Mouse (Mus musculus) liver, postnatal 0 days (tissue): ENCODE results near the gene Vapa. TPM values are rescaled to one million over a fixed set of nuclear protein-coding genes. Genes with fewer than 3 reads are reported as not detected.

Source experiments
- ATAC-seq: fragments of 200-750 bp; cut with Nextera tagmentation; 2 replicates; pipeline ENCODE4 v1.8.0; 2017; ENCODE audit warnings: mild to moderate bottlenecking, moderate library complexity
- DNase-seq: peaks from one replicate; pipeline ENCODE4 v3.0.0-alpha.2; 2016
- H3K27ac ChIP-seq: fragments of 300-500 bp; sonication (generic); 2 replicates; pipeline ENCODE4 v1.5.1; 2014; ENCODE audit warnings: antibody characterized with exemption, moderate library complexity, mild to moderate bottlenecking, low read depth
- H3K27me3 ChIP-seq: fragments of 300-500 bp; sonication (generic); 2 replicates; pipeline ENCODE4 v1.6.1; 2014; ENCODE audit warnings: low read length, control low read depth, mixed read lengths; ENCODE audit not compliant: insufficient read depth
- H3K36me3 ChIP-seq: fragments of 300-500 bp; sonication (generic); replicated peaks from 2 replicates; pipeline ENCODE4 v1.6.1; 2014; ENCODE audit warnings: mild to moderate bottlenecking, control low read depth, low read length, moderate library complexity, mixed read lengths; ENCODE audit not compliant: insufficient read depth
- H3K4me1 ChIP-seq: fragments of 300-500 bp; sonication (generic); 2 replicates; pipeline ENCODE4 v1.6.1; 2014; ENCODE audit warnings: antibody characterized with exemption, mild to moderate bottlenecking, control low read depth; ENCODE audit not compliant: insufficient read depth
- H3K4me2 ChIP-seq: fragments of 300-500 bp; sonication (generic); 2 replicates; pipeline ENCODE4 v1.6.1; 2014; ENCODE audit warnings: low read depth, mild to moderate bottlenecking, low read length, moderate library complexity, mixed read lengths
- H3K4me3 ChIP-seq: fragments of 300-500 bp; sonication (generic); 2 replicates; pipeline ENCODE4 v1.5.1; 2014; ENCODE audit warnings: low read depth, low read length
- H3K9ac ChIP-seq: fragments of 300-500 bp; sonication (generic); replicated peaks from 2 replicates; pipeline ENCODE4 v1.6.1; 2014; ENCODE audit warnings: mild to moderate bottlenecking, moderate library complexity
- H3K9me3 ChIP-seq: fragments of 300-500 bp; sonication (generic); 2 replicates; pipeline ENCODE4 v1.6.1; 2016; ENCODE audit warnings: mild to moderate bottlenecking, control low read depth, low read length, mixed read lengths
- CTCF ChIP-seq: sonication (generic); IDR thresholded peaks from 2 replicates; pipeline ENCODE4 v1.5.1; 2016; ENCODE audit warnings: antibody characterized with exemption, low read depth
- EP300 ChIP-seq: IDR thresholded peaks from 2 replicates; pipeline ENCODE4 v1.6.1; 2016; ENCODE audit warnings: antibody characterized with exemption, low read depth, mild to moderate bottlenecking
- WGBS: fragments of 180-500 bp; shearing (Covaris S2); extraction: QIAGEN DNeasy Blood & Tissue Kit; methylation state at CpG from one replicate; pipeline ENCODE4 v1.1.7; 2014; ENCODE audit not compliant: insufficient replicate concordance; 5-methylcytosine and 5-hydroxymethylcytosine counted together
- polyA plus RNA-seq: library from polyadenylated mRNA; unstranded; fragments of >200 nt; fragmentation: Nextera tagmentation; extraction: Ambion mirVana; gene quantifications from 2 replicates; pipeline ENCODE4 v1.2.1, GENCODE M21; 2015

Gene Vapa
- polyA plus RNA-seq, 1 experiment from 2014 or later: 84.0 TPM

DNA sequence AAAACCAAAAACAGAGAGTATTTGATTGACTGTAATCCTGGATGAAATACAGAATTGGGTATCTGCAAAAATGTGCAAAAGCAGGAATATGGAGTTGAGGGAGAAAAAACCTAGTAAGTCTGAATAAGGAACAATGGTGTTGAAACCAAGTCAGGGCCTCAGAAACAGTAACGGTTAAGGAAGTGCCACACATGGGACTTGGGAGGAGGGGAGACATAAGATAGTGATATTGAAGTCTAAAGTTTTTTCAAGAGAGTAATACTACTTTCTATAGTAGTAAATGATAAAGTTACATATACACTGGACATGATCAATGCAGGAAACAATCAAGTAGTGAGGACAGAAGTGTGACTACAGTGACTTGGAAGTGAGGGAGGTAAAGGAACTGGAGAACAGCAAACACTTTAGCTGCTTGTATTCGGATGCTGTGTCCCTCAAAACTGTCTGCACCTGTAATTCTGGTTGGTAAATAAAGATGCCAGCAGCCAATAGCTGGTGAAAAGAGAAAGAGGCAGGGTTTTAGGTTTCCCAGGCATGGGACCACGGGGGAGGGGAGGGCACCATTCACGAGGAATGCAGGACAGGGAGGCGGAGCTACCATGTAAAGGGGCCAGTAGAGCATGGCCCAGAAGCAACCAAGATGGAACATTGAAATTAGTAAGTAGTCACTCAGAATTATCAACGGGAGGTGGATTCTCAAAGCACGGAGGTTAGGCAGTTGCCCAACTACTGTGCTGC is 5.6 kb downstream of the Vapa start:
- Histone ChIP-seq H3K4me3 (no peak overlapping the region), H3K27ac (peak overlapping the region; percentile 62), H3K9me3 (no peaks in the 10 kb centered on the region), H3K27me3 (no peaks in the 10 kb centered on the region), H3K36me3 (no peaks in the 10 kb centered on the region; the same call in 1 of the 2 replicates), H3K9ac (peak overlapping the region; percentile 21; the same call in 1 of the 2 replicates), H3K4me1 (peaks cover 71% of the 10 kb centered on the region), H3K4me2 (peak overlapping the region; percentile 52)
- 33% methylated on average over 7 of the region's 7 CpGs for WGBS
- ATAC-seq (no peak), DNase-seq (no peak)
- TF ChIP-seq CTCF (no peak), EP300 (no peak)

DNA sequence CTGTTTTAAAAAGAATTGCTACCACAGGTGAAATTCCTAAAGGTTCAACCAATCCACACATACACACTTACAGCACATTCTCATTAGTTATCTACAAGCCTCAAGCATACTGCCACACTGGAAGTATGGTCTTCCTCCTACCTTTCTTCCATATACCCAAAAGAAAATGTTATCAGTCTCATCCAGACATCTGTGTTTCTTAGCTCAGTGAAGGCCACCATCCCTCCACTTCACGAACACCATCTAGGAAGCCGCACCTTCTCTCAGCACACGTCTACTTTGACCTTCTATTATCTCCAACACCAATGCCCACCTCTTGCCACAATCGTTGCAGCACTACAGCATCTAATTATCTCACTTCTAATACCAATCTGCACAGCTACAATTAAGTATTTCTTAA is 7.3 kb downstream of the Vapa start:
- no peak overlapping the region for H3K4me3 ChIP-seq
- peak overlapping the region; percentile 53 for H3K4me2 ChIP-seq
- peak overlapping the region; percentile 5; the same call in 1 of the 2 replicates for H3K27ac ChIP-seq
- no peaks in the 10 kb centered on the region for H3K9me3 ChIP-seq
- 38% methylated on average over 4 of the region's 4 CpGs for WGBS
- no peaks in the 10 kb centered on the region; the same call in 1 of the 2 replicates for H3K36me3 ChIP-seq
- H3K27me3 ChIP-seq: no peaks in the 10 kb centered on the region
- peak overlapping the region; percentile 32 for H3K9ac ChIP-seq
- no peak for TF ChIP-seq CTCF
- peak; percentile 83 for TF ChIP-seq EP300
- H3K4me1 ChIP-seq: peaks cover 73% of the 10 kb centered on the region
- peak; percentile 77 for ATAC-seq
- no peak for DNase-seq

DNA sequence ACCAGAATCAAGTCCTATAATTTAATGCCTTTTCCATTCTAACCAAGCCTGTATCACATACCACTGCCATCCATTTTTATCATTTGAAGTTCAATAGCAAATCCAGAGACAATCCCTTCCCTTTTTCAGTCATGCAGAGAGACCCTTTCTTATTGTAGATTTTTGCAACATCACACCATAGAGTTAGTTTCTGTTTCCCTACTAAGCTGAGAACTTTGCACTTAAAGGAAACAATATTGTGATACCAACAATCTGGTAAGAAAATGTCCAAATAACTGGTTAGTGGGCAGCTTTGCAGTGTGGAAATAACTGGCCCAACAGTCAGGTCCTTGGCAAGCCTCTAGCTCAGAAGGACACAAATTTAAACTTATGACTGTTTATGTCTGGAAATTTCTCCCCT is 8.5 kb downstream of the Vapa start:
- Histone ChIP-seq H3K27ac (peak overlapping the region; percentile 26; the same call in 1 of the 2 replicates), H3K27me3 (no peaks in the 10 kb centered on the region), H3K4me3 (no peak overlapping the region), H3K4me2 (0 out of 2 replicates have a peak overlapping the region, but pooled peaks have one; percentile 11), H3K9me3 (no peaks in the 10 kb centered on the region), H3K9ac (no peak overlapping the region), H3K36me3 (no peaks in the 10 kb centered on the region; the same call in 1 of the 2 replicates), H3K4me1 (peaks cover 71% of the 10 kb centered on the region)
- DNase-seq: no peak
- ATAC-seq: no peak
- TF ChIP-seq CTCF (no peak), EP300 (no peak)

DNA sequence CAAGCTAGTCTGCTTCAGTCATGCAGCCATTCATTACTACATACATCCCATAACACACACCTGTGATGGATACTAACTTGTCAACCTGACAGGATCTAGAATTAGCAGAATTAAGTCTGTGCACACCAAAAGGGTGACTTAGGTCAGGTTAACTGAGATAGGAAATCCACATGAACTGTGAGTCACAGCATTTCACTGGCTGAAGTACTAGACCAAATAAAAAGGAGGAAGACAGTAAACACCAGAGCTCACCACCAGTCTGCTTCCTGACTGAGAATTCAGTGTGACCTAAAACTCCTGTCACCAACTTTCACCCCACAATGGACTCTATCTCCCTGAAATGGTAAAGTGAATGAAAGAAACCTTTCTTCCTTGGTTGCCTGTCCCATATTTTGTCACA is 9.0 kb downstream of the Vapa start:
- ATAC-seq: no peak
- Histone ChIP-seq H3K4me2 (peak overlapping the region; percentile 29; the same call in 1 of the 2 replicates), H3K36me3 (no peaks in the 10 kb centered on the region; the same call in 1 of the 2 replicates), H3K27me3 (no peaks in the 10 kb centered on the region), H3K4me3 (no peak overlapping the region), H3K9me3 (no peaks in the 10 kb centered on the region), H3K4me1 (peaks cover 66% of the 10 kb centered on the region), H3K9ac (no peak overlapping the region), H3K27ac (0 out of 2 replicates have a peak overlapping the region, but pooled peaks have one; percentile 3)
- DNase-seq: no peak
- TF ChIP-seq EP300 (no peak), CTCF (no peak)

DNA sequence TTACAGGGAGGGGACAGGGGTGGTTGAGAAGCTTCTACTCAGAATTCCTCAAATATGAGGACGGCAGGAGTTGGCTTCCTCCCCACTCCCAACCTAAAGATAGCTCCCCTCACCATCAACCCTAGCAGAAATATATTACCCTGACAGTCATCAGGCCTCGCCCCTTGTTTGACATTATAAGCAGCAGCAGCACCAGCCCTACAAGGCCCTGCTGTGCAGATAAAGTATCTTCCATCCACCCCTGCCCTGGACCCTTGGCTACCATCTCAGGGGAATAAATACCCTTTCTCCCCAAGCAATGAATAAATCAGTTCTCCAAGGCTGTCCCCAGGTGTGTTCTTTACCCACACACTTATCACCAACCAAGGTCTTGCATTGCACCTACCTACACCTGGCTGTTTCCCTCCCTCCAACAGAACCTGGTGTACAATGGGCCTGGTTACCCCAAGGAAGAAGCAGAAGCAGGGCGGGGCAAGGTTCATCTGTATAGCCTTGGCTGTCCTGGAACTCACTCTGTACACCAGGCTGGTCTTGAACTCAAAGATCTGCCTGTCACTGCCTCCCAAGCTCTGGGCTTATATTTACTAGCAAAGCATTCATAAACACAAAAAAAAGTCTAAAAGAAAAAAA is 15.4 kb downstream of the Vapa start:
- no peak for TF ChIP-seq EP300
- no peak for TF ChIP-seq CTCF
- no peaks in the 10 kb centered on the region for H3K27me3 ChIP-seq
- H3K9ac ChIP-seq: no peak overlapping the region
- peaks cover under 1% of the 10 kb centered on the region; the same call in 1 of the 2 replicates for H3K36me3 ChIP-seq
- 70% methylated on average over 3 of the region's 3 CpGs for WGBS
- no peak overlapping the region for H3K27ac ChIP-seq
- no peak overlapping the region for H3K4me2 ChIP-seq
- peaks cover 20% of the 10 kb centered on the region for H3K4me1 ChIP-seq
- H3K4me3 ChIP-seq: no peak overlapping the region
- no peaks in the 10 kb centered on the region for H3K9me3 ChIP-seq
- ATAC-seq: no peak
- DNase-seq: no peak

DNA sequence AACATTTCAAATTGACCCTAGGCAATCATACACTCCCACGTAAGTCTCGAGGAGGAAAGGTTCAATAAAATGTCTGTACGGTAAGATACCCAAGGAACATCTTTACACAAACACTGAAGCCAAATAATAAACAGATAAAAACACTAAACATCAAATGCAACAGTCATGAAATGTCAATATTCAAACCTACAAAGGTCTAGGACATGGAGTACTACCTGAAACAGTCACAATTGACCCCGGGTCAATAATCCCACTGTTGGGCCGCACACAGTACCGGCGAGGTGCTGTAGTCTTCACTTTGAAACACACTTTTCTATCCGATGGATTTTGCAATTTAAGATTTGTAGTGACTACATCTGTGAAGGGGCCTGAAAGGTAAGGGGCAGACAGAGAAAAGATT is 18.7 kb downstream of the Vapa start:
- DNase-seq: no peak
- no peaks in the 10 kb centered on the region for H3K9me3 ChIP-seq
- no peak overlapping the region for H3K4me2 ChIP-seq
- WGBS: 68% methylated on average over 8 of the region's 8 CpGs
- TF ChIP-seq CTCF: no peak
- TF ChIP-seq EP300: no peak; the same call in 1 of the 2 replicates
- H3K36me3 ChIP-seq: peaks cover 17% of the 10 kb centered on the region
- peak; percentile 86 for ATAC-seq
- no peak overlapping the region for H3K9ac ChIP-seq
- H3K27ac ChIP-seq: peak overlapping the region; percentile 58; the same call in 1 of the 2 replicates
- H3K4me3 ChIP-seq: no peak overlapping the region
- no peaks in the 10 kb centered on the region for H3K27me3 ChIP-seq
- peaks cover 9% of the 10 kb centered on the region; the same call in 1 of the 2 replicates for H3K4me1 ChIP-seq
